Mouse (Mus musculus) layer of hippocampus, postnatal 25 days (tissue): ENCODE measurements at regions not wholly inside any gene's neighbourhood (a gene's known extent, or its start where the extent isn't known, plus 50 kb on each side); places are given as distances from the start of the nearest gene placed in this dataset.
A peak's percentile ranks its signal among the peaks of the same experiment; 100 is the strongest.

Source experiments
- DNase-seq, 2 experiments: peaks; one replicate each; pipeline ENCODE4 v3.0.0; 2022; ENCODE audit warnings: mixed read lengths in 2 of 2, low spot score in 1 of 2; ENCODE audit errors: extremely low spot score in 1 of 2

DNA sequence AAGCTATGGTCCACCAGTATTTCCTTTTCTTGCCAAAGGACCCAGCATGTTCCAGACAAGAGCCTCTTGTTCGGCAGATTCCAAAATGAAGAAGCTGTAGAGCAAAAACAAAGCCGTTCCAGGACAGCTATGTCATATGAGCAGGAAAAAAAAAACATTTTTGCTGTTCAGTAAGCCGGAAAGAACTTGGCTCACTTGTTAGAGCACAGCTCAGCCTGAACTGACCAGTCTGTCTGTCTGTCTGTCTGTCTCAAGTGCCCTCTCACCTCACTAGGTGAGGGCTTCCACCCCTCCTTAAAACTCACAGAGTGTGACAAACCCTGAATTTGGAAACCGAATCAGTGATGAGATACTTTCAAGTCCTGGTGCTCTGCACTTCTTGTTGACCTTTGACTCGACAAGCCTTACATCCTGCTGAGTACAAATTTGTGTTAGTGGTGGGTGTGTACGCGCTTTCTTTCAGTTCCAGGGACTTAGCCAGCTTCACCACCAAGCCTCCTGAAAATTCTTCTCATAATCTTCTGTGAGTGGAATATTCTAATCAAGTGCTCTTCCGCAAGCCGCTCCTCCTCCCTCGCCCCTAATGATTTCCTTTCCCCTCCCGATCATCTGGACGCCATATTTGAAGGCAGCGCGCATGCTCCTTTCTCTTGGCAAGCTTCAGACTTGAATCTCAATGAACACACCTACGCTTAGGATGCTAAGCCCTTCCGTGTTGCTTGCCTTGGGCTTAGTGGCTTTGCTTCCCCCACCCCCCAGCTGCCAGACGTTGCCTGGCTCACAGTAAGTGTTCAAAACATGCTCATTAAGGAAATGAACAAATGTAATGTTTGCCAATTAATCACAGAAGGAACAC lies 560.9 kb downstream of the Tox3 start:
- peak; percentile 23 to 47 for DNase-seq

DNA sequence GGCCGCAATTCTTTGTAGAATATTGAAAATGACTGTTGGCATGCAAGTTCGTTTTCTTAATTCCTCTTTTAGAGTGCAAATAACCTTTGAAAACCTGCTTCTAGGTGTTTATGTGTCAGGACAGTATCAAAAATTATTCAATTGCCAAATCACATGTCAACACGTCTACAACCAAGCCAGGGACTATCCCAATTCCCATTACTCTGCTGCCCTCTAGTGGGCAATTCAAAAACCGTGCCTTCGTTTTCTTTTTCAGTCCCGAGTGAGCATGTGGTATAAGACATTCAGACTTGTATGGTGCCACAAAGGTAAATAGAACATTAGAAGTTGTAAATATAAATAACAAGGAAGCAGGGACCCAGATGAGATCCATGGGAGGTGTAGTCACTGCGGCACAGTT lies 563.1 kb downstream of the Tox3 start:
- peak; percentile 70 to 88 for DNase-seq

DNA sequence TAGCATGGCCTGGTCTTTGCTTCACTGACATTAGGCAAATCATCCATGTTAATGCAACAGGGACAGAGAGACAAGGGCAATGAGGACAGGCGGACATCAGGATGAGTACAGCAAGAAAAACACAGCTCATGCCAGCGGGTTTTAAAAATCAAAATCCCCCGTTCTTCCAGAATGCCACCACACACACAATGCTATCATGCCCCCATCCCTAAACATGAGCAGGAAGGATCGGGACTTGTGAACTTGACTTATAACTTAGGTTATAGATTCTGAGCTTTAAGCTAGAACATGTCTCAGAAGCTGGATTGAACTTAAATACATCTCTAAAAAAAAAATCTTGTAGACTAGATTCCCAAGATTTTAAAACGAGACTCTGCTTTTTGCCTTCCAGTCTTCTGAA lies 564.8 kb downstream of the Tox3 start:
- DNase-seq: no peak

DNA sequence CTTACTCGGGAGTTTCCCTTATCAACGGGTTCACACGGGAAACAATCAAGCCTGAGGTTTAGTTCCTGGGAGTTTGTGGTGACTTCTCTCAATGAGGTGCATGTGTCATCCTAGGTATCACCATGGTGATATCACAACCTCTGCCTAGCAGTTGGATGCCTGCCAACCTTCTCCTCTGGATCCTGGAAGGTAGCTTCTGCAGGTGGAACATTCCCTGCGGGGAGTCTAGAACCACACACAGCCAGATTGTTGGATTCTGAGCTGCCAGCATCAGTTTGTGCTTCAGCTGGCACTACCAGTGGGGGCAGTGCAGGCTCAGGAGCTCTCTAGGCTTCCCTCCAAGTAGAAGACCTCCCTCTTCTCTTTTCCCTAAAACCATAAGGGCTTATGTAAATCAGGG lies 581.8 kb downstream of the Tox3 start:
- no peak for DNase-seq

DNA sequence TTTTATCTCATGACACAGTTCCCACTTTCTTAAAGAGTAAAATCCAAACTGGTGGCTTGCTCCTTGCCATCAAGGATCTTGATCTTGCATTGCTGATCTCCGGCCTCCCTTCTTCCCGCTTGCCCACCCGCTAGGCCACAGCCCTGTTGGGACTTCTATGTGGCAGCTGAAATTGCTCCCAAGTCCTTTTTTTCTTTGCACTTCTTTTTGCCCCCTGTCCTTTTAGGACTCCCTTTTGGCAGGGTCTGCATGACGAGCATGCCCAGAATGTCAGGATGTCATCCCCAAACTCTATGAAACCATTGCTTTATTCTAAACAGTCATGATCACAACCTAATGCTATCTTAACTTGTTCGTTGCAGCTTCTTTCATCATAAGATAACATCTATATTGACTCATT lies 588.6 kb downstream of the Tox3 start:
- no peak for DNase-seq

DNA sequence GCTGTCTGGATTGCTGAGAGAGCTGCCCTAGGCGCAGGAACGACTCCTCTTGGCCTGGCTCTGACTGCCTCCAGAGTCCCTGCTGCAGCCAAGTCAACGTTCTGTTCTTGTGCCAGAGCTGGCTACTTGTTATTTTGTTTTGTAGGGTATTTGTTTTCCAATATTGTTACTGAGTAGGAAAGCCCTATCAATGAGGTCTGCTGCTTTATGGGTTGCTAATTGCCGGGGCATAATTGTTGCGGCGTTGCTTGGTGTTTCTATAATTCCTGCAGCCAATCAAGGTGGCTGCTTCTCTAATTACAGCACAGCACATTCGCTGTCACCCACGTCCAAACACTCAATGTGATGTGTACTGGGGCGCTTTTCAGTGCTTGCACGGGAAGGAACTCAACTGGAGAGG lies 589.4 kb downstream of the Tox3 start:
- no peak for DNase-seq

DNA sequence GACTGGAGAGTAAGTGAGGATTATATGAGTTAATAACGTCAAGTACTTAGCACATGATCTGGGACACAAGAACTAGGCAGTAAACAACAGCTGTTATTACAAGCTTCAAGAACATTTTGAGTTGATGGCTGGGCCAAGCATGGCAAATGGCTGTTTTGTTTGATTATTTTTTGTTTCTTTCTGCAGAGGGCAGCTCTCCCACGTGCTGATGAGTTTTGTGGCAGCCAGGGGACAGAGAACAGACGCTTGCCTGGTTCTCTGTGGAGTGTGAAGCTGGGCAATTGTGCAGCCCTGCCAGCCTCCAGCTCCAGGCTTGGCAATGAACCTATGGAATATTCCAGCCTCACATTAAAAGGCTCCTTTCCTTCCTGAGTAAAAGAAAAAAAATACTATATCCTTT lies 592.2 kb downstream of the Tox3 start:
- DNase-seq: no peak

DNA sequence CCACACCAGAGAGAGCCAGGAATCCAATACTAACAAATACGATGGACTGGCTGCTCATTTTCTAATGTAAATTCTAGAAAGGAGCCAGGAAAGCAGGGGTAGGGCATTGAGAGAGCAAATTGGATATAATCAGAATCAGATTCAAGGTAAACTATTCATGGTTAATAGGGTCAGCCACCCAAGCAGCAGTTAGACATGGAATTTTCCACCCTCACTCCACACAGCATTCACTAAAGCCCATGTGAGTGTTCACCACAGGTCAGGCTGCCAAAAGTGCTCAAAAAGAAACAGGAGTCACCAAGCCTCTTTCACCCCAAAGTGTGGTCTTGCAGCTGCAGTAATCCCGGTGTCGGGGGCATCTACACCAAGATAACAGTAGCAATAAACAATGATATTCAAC lies 596.9 kb downstream of the Tox3 start:
- DNase-seq: no peak

DNA sequence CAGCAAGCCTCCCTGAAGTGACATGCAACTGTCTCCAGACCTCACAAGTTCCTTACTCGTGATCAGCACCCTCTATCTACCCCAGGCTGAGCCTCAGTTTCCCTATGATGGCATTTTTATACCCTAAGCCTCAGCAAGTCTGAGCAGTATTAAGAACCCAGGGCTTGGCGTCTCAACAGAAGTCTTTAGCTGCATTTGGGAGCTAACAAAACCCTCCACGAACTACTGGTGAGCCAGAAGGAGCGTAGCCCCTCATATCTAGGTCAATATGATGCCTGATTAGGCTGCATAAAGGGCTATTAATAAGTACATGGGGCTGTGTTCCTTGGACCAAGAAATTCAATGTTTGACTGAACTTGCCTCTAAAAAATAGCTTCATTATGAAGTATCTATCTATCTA lies 600.4 kb downstream of the Tox3 start:
- no peak for DNase-seq

DNA sequence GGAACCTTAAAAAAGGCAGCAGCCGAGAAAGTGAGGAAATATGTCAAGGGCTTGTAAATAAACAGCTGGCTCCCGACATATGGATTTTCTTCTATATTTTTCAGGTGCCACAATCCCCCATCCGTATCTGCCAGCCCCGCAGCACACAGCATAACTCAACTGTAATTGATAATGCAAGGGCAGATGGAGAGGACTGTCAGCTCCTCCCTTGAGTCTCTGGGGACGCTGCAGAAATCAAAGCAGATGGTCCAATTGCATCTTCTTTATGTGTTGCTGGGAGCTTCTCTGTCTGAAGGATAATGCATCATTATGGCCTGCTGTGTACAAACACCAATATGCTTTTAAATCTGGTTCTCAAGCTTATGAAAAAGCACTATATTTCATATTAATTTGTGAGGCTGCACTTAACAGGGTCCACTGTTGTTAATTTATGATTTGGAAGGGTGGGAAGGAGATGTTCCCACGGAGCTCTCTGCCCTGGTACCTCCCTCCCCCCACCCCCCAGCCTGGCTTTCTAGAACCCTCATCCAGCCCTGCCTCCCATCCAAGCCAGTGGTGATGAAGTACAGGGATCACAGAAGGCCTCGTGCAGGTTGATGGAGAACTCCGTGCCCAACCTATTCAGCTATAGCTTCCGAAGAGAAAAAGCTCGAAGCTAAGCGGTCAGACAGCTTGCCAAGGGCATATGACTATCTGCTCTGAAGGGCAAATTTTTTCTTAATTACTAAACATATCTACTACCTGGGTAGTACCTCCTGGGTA lies 603.7 kb downstream of the Tox3 start:
- DNase-seq: no peak

DNA sequence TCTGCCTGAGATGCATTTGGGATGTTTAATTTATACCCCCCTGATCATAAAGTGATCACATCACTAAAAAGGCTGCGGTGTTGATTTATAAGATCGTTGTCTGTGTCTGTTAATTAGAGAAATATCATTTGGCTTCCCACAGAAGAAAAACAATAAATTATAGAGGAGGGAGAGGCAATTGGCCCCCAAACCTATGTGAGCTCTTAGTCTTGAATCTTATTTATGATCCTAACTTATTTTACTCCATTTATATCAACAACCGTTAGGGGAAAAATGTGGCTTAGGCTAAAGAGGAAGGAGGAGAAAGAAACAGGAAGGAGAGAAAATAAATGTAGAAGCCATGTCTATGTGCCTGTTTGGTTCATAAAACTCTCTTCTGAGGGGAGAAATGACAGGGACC lies 609.5 kb downstream of the Tox3 start:
- DNase-seq: no peak

DNA sequence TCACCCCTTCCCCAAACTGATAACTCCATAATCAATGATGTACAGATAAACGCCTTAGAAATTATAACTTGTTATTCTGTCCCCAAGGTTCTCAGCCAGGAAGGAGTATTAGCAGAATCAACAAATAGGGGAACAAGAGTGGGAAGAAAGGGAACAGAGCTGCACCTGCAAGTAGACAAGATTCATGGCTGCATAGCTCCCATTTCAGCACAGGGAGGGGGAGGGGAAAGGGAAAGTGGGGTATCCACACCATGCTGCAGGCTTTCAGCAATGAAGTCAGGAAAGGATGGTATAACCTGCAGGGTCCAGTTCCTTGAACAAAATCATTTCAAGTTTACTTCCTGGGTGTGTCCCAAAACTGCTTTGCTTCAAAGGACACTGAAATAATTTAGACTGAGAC lies 610.5 kb downstream of the Tox3 start:
- no peak for DNase-seq

DNA sequence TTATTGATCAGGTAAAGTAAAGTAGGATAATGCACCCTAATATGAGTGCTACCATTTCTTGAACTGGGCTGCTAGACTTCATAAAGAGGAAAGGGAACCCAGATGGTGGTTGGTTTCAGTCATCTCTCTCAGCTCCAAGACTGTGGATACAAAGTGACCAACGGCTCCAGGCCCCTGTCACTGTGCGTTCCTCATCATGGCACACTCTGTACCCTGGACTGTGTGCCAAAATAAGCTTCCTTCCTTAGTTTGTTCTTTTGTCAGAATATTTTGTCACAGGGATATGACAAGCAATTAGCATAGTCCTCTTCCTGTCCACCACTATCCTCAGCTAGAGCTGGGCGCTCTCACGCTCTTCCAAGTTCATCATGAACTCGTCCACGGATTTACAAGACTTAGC lies 620.9 kb downstream of the Tox3 start:
- DNase-seq: no peak

DNA sequence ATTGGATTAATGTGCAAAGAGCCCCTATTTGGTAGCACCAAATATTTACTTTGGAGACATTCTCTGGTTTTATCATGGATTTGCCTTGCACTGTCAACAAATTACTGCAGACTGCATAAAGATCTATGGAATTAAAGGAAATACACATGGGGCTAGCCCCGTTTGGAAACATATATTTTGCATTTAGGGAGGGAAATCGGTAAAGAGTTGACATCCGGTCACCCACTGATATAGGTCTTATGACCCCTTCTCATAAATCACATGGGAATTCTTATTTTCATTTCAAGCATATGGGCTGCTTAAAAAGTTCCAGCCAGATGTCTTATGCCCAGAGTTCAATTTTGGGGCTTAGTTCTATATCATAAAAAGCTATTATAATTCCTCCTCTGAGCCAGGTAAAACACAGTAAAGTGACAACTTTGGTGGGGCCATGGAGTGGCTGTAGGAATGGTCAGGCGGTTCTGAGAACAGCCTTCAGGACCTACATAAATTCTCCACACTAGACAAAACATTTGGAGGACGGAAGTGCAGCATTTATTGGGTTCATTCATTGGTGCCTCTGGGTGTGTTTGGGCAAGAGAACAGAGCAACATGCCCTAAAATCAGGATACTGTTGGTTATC lies 626.3 kb downstream of the Tox3 start:
- DNase-seq: no peak

DNA sequence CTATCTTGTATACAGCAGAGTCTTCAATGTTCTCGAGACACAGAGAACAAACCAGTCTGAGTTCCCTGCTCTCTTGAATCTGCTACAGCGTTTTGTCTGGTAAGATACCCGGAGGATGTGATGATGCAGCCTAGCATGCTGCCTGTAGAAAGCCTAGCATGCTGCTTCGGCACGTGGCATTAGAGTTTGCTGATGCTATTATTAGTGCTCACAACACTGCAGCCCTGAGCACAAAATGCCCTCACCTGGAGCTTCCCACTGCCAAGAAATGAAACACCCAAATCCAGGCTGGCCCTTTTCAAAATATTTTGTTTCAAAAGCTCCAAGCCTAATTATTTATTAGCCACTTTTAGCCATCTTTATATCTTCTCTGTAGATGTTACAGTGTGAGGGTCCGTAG lies 634.3 kb downstream of the Tox3 start:
- DNase-seq: no peak

DNA sequence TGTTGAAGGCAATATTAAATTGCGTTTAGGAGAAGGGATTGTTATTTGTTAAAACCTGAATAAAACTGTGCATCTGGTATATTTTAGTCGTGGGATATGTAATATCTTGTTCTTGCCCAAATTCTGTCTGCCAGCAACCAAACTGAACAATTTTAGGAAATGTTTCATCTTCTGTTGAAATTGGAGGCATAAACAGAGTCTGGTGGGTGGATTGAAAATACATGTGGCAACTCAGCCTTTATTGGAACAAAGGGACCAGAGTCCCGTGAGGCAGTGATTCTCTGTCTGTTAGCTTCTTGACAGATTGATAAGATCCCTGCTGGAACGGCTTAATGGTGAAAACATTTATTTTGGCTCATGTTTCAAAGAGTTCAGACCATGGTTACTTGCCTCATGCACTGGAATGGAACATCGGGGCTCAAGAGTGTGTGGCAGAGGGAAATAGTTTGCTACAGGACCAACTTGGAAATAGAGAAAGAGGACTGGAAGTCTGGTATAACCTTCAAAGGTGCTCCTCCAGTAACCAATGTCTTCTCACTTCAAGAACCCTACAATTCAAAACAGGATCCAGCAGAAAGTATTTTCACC lies 640.7 kb downstream of the Tox3 start:
- DNase-seq: no peak

DNA sequence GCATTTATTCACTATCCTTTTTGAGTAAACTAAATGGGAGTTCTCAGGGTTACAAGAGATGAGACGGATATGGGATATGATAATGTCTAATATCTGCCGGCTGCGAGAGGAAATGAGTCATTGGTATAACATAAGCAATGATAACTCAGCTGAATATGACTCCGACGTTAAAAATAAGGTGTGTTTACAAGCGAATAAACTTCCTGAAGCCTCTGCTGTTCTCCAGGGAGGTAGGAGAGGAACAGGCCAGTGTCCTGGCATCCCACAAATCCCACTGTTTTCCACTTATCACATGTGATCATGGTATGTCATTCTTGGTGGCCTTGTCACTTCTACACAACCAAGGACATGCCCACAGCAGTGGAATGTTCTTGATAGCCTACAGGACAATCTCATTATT lies 641.7 kb upstream of the Sall1 start:
- no peak for DNase-seq

DNA sequence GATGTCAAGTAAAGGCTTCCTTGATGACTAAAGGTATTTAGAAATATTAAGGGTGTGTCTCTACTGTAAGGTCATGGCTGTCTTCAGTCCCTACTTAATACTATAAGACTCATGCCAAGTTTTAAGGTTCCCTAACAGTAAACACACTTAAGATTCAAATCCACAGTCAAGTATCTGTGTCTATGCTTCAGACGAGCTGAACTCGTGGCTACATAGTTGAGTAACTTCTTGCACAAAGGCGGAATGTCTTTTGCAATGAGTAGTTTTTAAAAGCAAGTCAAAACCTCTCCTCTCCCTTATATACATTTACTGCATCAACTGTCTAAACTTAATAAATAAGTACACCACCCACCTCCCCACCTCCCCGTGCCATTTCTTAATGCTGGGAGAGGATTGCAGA lies 637.0 kb upstream of the Sall1 start:
- DNase-seq: no peak

DNA sequence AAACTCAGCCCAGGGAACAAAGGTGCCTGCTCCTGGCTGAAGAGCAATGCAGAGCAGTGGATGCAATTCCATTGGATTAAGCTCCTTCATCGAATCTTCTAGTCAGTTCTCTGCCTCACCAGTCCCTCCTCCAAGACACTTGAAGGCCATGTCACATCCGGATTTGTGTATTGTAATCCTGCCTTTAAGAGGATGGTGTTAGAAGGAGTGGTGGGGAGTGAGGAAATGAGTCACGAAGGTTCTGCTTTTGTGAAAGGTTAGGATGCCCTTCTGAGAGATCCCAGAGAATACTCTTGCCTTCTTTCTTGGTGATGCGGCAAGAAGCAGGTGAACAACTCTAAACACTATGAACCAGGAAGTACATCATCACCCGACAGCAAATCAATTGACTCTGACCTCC lies 636.4 kb upstream of the Sall1 start:
- no peak for DNase-seq

DNA sequence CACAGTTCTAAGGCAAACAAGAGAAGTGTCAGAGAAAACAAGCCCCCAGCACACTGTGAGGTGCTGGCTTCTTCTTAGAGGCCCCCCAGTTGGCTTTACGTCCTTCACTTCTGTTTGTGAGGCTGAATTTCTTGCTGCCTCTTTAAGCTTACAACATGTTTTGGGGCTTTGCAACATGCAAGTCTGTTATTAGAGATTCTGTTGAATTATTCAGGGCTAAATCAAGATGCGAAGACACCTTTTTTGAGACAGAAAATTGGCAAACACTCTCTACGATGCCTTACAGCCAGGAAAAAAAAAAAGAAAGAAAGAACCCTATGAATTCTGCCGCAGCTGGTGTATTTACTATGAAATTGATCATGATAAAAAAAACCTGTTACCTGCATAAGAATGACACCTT lies 635.6 kb upstream of the Sall1 start:
- DNase-seq: no peak

DNA sequence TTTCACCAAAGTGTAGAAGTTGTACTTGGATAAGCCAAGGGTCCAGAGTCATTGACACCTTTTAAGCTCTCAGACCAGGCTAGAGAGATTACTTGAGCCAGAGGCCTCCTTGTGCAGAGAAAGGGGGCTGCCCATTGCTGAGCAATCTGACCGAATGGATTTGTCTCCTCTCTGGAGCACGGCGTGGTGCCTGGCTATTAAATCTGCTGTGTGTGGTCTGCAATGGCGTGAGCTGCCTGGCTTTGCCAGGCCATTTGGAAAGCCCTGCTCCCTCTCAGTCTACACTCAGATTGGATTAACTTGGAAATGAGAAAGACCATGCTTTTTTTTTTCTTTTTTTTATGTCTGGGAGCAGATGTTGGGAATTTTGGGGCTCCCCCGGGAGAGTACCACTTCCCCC lies 633.3 kb upstream of the Sall1 start:
- no peak for DNase-seq
